Mouse (Mus musculus) C2C12 (cell line): ENCODE measurements around the gene Efhd1.

Source experiments
- CEBPB ChIP-seq: IDR thresholded peaks from one replicate; pipeline ENCODE4 v1.6.1; 2011; ENCODE audit warnings: low read depth, mild to moderate bottlenecking, control low read depth, moderate library complexity
- CTCF ChIP-seq: IDR thresholded peaks from one replicate; pipeline ENCODE4 v1.5.1; 2011; ENCODE audit not compliant: control insufficient read depth, insufficient read depth, insufficient read length
- MAX ChIP-seq: IDR thresholded peaks from one replicate; pipeline ENCODE4 v1.6.1; 2011; ENCODE audit warnings: mild to moderate bottlenecking, control low read depth
- MYOG ChIP-seq: IDR thresholded peaks from one replicate; pipeline ENCODE4 v1.6.1; 2011; ENCODE audit not compliant: control insufficient read depth, insufficient read length; ENCODE audit errors: extremely low read depth
- USF1 ChIP-seq: IDR thresholded peaks from one replicate; pipeline ENCODE4 v1.6.1; 2011; ENCODE audit warnings: low read depth, mild to moderate bottlenecking, control low read depth, moderate library complexity

GRCm38 (mm10) chr1:87280281-87280680 is 16.1 kb downstream of the Efhd1 start:
- no peak for TF ChIP-seq MYOG
- no peak for TF ChIP-seq CTCF
- TF ChIP-seq CEBPB: no peak
- TF ChIP-seq USF1: no peak
- no peak for TF ChIP-seq MAX
